Mouse (Mus musculus) T-helper 17 cell (primary cell): ENCODE data around the gene Kcnd3.
"Not testable (repeated sequence)": the region's sequence is repeated elsewhere in the genome, so short reads cannot be mapped to it uniquely, and the experiment has no call there.

ENCODE experiments used
- in situ Hi-C, 2 experiments: fragments of 300-600 bp; cut with MboI, MseI; formaldehyde crosslinking; loops; 1 replicate in 1 of 2; 2 replicates in 1 of 2; pipeline ENCODE4 v1.15.1; 2025; ENCODE audit warnings: high pct_unique_total_duplicates in 2 of 2

Gene Kcnd3

DNA sequence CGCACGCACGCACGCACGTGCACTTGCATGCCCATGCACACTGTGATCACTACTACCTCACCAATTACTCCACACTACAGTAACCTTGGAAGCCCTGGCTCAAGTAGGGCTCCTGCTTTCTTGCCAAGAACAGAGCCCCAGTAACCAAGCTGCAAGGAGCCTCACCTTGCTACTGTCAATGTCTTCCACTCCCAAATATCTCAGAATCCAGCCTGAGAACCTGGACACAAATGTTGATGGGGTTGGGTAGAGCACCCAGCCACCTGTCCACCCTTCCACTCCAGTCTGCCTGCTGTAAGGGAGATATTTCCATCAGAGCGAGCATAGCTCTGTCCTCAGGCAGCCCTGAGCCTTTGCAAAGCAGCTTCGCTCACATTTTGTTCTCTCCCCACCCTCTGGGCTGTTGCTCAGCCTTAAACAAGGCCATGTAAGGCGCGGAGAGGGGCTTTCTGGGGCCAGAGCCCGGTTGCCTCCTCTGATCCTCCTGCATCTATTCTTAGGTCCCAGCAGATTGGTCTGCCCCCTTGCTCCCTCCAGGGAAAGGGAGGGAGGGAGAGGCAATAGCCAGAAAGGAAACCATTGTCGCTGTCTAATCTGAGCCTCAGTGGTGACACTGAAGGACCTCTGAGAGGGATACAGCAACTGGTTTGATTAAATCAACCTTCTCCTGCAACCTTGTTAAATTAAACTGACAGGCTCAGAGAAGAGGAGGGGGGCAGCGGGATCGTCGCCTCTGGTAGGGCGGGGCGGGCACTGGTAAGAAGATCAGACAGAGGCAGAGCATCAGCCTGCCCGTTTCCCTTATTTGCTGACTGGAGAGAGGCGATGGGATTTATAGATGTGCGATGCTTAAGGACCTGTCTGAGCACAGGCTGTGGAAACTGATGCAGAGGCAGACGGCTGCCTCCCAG, 243.6 kb downstream of the Kcnd3 start:
- in situ Hi-C loops, result no loop called here

DNA sequence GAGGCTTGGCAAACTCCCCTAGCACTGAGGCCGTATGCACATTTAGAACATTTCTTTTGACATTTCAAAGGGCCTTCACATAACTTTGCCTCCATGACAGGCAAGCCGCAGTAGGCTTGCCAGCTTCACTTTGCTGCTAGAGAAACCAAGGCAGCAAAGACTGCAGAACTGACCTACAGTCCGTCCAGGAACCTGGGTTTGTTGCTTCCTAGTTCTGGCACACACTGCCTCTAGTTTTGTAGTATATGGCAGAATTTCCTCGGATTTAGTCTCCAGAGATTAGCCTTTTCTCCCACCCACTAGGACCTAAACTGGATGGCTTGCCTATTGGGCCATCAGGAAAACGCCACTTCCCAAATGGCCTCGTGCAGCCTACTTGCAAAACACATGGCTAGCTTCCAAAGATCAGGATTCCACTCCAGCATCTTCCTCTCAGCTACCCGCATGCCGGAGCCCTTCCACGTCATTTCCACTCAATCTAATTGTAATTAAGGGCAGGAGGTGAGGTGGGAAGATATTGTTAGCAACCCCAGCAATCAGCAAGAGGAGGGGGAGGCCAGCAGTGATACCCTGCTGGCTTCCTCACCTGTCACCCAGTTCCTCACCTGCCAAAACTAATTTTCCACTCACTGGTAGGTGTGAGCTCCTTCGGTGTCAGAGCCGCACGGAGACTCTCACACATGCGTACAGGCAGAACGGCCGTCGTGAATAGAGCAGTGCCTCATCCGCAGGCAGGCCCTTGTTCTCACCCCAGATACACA, 244.4 kb downstream of the Kcnd3 start:
- in situ Hi-C loops, result no loop called here

DNA sequence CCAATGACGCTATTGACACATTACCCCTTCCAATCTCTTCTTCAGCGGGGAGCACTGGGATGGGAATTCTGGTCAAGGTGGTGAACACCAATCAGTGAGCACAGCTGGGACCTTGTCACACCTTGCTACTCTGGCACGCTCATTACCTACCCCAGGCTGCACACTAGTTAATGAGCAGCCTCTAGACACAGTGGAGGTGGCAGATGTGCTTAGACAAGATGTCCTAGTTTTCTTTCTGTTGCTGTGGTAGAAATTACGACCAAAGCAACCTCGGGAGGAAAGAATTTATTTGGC, 245.0 kb downstream of the Kcnd3 start:
- in situ Hi-C loops, result no loop called here

DNA sequence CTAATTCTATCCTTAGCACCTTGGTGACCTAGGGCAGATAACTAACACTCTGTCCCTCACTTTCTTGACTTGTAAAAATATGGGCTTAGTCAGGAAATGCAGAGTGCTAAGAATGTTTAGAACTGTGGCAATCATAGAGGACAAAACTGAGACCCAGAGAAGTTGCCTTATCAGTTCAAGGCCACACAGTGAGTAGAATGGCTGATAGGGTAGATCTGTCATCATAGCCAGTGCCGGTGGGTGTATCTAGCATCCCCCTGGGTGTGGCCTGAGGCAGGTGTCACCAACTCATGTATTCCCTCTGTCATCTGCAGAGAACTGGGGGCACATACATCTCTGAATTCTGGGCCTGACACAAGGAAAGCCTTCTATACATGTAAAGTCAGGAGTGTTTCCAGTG, 246.2 kb downstream of the Kcnd3 start:
- in situ Hi-C loops, result no loop called here

DNA sequence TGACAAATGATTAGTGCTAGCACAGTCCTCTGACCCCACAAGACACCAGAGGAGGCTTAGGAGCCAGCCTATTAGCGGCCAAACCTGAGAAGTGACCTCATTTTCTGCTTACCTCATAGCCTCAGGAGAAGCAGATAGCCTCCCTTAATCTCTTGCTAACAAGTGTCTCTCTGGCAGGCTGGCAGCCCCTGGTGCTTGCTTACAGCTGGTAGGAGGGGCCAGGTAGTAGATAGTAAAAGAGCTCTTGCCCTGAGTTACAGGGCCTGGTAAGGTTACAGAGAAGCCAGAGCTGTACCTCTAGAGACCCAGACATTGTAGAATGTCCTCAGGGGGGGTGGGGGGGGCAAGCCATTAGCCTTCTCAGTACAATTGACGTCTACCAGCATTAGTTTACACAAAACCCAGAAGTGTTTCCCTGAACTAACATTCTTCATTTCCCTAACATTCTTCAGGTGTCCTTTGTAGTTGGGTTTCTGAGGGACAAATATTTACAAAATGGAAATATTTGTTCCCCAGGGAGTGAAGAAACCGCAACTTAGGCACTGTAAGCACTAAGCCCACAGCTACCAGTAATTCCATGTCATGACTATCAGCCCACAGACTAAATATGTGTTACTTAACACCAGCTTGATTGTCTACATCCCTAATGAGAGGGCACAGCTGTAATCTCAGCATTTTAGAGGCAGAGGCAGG, 247.3 kb downstream of the Kcnd3 start:
- in situ Hi-C loops, result no loop called here

DNA sequence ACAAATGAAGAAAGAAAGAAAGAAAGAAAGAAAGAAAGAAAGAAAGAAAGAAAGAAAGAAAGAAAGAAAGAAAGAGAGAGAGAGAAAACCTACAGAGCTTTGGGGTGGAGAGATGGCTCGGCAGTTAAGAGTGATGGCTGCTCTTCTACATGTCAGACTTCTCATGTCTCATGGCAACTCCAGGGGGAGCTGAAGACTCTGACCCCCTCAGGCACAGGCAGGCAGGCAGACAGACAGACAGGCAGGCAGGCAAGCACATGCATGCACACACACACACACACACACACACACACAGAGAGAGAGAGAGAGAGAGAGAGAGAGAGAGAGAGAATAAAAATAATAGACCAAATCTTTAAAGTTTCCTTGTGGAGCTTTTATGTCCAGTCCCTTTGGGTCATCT, 248.7 kb downstream of the Kcnd3 start:
- in situ Hi-C loops, result not testable (repeated sequence)

DNA sequence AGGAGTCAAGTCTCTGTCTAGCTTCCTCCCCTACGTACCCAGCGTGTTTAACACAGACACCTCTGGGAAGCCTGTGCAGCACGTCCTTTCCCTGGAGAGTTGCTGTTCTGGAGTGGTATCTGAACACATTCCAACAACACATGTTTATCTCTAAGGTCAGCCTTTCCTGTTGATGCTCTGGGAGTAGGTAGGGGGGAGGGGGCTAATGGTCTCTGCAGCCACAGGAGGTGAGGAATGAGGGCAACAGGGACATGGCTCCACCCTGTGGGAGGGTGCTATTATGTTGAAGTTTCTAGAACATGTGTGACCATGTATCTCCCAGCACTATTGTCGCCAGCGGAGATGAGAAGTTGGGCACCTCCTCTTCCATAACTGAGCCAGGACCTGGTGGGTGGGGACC, 249.3 kb downstream of the Kcnd3 start:
- in situ Hi-C loops, result no loop called here

DNA sequence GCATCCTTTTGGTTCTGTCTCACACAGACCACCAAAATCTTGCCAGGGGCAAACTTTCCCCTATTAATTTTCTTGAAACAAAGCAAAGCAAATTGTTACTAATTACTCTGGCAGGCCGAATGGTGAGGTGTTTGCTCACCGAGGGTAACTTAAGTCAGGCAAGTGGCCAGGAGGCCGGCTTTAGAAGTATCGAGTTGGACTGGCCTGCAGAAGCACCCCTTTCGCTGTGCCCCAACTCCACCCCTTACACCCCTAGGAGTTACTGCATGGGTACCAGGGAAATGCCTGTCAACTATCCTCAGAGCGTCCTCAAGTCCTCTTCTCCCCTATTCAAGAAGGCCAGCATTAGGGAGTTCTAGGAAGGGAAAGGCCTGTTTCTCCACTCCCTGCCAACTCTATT, 251.4 kb downstream of the Kcnd3 start:
- in situ Hi-C loops, result no loop called here

DNA sequence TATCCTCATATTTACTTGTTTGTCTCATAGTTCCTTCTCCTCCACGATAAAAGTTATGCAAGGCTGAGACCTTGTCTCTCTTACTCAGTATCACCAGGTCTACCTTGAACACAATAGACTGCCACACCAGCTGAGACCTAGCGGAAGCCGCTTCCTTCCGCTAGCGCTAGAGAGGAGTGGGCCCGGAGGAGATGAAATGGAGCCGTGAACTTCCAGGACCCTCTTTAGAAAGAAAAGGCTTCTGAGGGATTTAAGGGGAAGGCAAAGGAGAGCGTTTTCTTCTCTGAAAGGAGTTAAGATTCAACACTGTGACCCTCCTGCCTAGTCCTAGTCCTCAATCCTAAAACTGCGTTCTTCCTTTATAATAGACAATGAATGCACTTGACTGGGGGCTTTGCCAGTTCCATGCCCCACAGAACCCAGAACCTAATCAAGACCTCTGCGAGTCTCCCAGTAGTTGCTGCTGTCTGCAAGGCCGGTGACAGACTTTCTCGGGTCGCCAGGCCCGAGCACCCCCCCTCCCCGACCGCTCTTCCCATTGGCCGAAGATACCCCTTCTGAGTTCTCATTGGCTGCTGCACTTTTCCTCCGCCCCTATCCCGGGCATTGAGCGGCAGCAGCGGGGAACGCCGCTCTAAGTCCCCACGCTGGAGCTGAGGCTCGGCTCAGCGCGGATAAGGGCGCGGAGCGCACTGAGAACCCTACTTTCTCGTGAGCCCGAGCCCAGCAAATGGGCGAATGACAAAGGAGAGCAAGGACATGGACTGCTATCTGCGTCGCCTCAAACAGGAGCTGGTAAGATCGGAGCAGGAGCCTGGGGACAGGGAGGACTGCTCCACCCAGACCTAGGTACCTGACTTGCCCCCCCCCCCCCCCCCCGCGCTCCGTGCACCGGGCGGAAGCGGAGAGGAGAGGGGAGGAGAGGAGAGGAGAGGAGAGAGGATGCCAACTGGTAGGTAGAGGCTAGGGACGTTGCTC, 252.2 kb downstream of the Kcnd3 start, which contains the start of gene Inka2:
Gene Inka2 (plus strand): TSS at position 569 of the 978 bp plus-strand sequence.
- in situ Hi-C loops, result no loop called here

DNA sequence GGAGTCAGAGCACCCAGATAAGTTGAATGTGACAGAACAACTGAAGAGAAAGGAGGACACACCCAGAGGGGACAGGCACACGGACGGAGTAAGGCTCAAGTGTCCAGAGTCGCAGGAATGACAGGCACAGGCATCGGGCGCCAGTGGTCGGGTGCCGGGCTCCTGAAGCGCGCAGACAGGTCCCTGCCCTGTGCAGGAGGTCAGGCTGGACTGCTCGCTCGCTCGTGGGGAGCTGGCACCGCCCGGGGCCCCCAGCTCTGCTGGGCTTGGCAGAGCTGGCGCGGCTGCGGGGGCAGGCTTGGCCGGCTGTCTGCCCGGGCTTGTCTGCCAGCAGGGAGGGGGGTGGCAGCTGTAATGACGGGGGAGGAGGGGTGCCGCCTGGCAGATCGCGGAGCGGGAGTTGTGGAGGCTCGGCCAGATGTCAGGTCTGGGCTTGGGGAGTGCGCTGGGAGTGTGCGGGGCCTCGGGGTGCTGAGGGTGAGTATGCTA, 253.0 kb downstream of the Kcnd3 start:
- in situ Hi-C loops, result no loop called here

DNA sequence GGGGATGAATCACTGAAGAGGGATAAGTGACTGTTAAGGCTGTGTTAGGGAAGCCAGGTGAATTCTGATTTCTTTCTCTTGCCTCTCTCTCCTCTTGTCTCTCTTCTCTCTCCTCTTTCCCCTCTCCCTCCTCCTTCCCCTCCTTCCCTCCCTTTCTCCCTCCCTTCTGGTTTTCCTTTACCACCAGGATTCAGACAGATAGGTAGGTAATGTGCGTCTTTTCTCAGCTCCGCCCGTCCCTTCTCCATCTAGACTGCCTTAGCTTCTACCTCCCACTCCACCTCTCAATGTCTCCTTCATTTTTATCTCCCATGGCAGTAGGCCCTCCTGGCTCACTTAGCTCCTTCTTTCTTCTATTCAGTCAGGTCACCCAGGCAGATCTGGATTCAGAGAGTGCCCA, 253.4 kb downstream of the Kcnd3 start:
- in situ Hi-C loops, result no loop called here

DNA sequence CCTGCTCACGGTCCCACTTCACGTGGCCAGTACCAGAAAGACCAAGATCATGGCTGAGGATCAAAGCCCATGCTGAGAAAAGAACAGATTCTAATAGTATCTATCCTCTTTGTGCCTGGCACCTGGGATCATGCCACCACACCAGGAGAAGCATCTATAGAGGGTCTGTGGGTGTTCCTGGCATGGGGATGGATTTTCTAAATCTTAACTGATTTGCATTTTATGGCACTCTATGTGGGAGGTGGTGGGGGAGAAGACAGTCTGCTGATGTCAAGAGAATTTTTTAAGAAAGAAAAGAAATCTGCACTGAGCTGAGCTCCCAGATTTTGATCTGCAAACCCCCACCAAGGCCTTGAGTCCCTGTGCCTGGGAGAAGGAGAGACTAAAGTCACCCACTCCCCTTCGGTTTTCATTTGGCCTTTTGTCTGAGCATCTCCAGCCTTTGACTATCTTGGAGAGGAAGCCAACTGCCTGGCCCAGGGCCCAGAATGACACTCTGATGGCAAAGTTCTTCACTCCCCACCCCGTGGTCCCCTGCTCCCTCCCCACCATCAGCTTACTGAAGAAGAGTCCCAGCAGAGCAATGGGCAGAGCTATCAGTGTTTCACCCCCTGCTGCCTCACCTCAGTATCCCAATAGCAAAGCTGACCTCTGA, 254.4 kb downstream of the Kcnd3 start:
- in situ Hi-C loops, result no loop called here

DNA sequence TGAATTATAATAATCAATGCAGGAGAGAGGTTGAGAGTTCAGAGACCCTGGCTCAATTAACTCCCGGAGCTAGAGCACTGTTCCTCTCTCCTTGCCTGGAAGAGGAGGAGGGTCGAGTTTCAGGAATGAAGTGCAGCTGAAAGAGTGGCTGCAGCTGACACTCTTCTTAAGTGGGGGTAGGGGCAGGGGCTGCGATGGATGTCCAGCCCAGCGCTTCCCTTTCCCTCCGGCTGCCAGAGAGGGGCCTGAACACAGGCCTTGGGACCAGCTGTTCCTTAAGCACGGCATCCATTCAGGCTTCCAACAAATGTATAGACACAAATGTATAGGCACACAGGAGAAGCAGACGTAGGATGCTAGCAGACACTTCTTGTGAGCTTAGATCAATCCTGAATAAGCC, 255.5 kb downstream of the Kcnd3 start:
- in situ Hi-C loops, result no loop called here

DNA sequence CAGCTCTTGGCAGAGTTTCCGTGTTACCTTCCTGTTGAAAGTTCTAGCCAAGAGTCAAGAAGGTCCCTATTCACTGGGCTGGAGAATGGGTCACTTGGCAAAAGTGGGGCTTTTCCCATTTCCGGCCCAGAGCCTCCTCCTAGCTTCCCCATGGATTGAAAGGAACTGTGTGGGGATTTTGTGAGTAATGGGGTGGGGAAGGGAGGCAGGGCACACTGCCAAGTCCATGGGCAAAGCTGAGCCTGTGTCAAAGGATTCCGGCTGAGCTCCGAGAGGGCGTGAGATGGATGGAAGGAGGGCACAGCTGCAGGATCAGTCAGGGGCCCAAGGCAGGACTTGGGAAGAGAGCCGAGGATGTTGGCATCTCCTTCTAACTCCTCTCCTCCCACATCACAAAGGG, 258.1 kb downstream of the Kcnd3 start:
- in situ Hi-C loops, result no loop called here

DNA sequence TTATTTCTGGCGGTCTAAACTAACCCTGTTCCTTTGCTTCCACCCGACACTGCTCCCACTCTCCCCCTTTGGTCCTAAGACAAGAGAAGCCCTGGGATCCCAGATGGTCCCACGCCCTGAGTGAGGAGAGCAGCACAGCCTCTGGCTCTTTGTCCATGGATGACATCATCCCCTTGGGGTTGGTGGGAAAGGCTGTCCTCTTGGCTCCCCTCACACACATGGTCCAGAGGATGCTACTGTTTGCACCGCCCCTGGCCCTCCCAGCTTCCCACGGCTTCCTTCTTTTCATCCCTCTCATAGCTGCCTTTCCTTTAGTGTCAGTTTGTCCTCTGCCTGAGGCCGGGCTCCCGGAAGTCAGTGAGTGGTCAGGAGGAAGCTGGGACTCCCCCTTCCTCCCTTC, 259.6 kb downstream of the Kcnd3 start:
- in situ Hi-C loops, result no loop called here

DNA sequence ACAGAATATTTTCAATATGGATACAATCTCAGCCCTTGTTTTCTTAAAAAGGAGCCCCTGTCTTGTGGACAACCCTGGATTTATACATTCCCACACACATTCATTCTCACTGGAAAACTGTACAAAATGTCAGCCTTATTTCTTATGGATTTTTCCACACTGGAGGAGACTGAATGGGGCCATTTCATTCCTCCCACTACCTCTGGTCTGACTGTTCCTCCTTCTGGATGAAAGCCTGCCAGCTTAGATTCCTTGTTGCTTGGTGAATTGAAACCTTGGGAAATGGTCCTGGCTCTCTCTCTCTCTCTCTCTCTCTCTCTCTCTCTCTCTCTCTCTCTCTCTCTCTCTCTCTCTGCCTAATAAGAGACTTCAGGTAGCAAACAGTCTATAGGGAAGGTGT, 260.7 kb downstream of the Kcnd3 start:
- in situ Hi-C loops, result no loop called here

DNA sequence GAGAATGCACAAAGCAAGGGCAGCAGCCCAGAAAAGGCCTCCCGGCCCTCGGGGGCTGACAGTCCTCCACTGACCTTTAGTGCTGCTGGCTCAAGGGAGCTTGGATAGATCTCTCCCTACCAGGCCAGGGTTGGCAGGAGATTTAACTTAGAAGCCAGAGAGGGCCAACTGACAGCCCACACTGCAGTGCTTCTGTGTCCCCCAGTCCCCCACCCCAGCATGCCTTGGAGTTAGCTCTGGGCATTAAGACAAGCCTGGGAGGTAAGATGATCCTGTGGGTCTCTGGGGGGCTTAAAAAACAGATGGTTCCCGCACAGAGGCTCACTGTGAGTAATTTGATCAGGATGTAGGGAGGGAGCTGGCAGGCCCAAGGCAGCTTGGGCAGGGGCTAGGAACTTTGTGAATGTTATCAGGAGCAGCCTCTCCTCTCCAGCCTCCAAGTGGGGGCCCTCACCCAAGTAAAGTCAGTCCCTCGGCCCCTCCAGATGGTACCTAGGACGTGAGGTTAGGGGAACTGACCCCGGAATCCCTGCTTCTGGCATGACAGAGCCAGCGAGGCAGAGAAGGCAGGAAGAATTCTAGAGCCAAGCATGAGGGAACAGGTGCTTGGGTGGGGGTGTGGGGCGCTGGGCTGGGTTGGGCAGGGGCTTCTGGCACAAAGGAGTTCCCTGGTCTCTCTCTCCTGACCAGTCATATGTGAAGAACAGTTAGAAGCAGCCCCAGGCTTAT, 262.1 kb downstream of the Kcnd3 start:
- in situ Hi-C loops, result no loop called here

DNA sequence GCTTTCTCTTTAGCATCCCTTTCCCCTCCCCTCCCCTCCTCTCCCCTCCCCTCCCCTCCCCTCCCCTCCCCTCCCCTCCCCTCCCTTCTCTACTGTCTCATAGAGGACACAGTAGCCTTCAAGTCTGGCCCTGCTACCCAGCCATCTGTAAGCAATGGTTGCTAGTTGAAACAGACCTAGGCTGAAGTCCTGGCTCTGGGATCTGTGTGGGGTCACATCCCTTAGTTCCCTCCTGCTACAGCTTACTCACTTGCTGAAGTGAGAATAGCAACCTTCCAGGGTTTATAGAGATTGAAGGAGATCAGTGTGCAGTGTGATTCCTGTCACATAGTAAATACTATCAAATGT, 262.7 kb downstream of the Kcnd3 start:
- in situ Hi-C loops, result no loop called here

DNA sequence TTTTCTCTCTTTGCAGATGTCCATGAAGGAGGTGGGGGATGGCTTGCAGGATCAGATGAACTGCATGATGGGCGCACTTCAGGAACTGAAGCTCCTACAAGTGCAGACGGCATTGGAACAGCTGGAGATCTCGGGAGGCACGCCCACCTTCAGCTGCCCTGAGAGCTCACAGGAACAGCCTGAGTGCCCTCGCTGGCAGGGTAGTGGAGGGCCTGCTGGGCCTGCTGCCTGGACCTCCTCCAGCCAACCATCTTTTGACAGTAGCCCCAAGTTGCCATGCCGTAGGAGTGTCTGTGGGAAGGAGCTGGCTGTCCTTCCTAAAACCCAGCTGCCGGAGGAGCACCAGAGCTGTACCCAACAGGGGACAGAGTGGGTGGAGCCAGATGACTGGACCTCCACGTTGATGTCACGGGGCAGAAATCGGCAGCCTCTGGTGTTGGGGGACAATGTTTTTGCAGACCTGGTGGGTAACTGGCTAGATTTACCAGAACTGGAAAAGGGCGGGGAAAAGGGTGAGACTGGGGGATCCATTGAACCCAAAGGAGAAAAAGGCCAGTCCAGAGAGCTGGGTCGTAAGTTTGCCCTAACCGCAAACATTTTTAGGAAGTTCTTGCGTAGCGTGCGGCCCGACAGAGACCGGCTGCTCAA, 264.3 kb downstream of the Kcnd3 start:
- in situ Hi-C loops, result no loop called here
